Mouse (Mus musculus) heart, adult 2 months (tissue): ENCODE results near the gene Tbca.

Experiments used
- CTCF ChIP-seq: fragments of 200-600 bp; IDR thresholded peaks from 2 replicates; pipeline ENCODE4 v1.8.1; 2022; ENCODE audit warnings: antibody characterized with exemption, mild to moderate bottlenecking, moderate library complexity
- EP300 ChIP-seq: fragments of 200-500 bp; IDR thresholded peaks from 2 replicates; pipeline ENCODE4 v1.6.1; 2011; ENCODE audit warnings: low read depth, low read length, control low read depth; ENCODE audit not compliant: insufficient read depth
- POLR2A ChIP-seq: fragments of 200-500 bp; IDR thresholded peaks from 2 replicates; pipeline ENCODE4 v1.6.1; 2011; ENCODE audit warnings: mild to moderate bottlenecking, low read depth, low read length, control low read depth; ENCODE audit not compliant: insufficient read depth

- no peak for TF ChIP-seq CTCF
- TF ChIP-seq EP300: no peak
- no peak for TF ChIP-seq POLR2A
Measured at GRCm38 (mm10) chr13:94786866-94787265, 1.8 kb upstream of the Tbca start.
